8 mouse cellular contexts compared by ENCODE assay signal in genomic region chr16:38712105-38712504, GRCm38 (mm10). TPM values are rescaled to one million over a fixed set of nuclear protein-coding genes. Genes with fewer than 3 reads are reported as not detected.
A peak's percentile ranks its signal among the peaks of the same experiment; 100 is the strongest.
DNase-seq lines count a peak whose midpoint lies in the region; ATAC-seq and TF ChIP-seq lines count a peak whose summit lies in the region.

No protein-coding gene starts in this region.

- peak overlapping the region; percentile 68 for H3K4me3 ChIP-seq in cerebellum, adult 2 months (replicated peaks; ENCODE audit: insufficient read depth, low read depth, low read length)
- peak overlapping the region; percentile 58 for H3K4me3 ChIP-seq in forebrain, embryonic 11.5 days (ENCODE audit: low read depth, low read length)
- peak overlapping the region; percentile 77 for H3K4me3 ChIP-seq in limb, embryonic 15.5 days
- peak overlapping the region; percentile 59 for H3K4me3 ChIP-seq in neural tube, embryonic 15.5 days (replicated peaks)

- H3K9me3 ChIP-seq in forebrain, embryonic 11.5 days (ENCODE audit: control insufficient read depth, low read length), result no peaks in the 10 kb centered on the region
- H3K9me3 ChIP-seq in limb, embryonic 15.5 days, result no peaks in the 10 kb centered on the region
- H3K9me3 ChIP-seq in neural tube, embryonic 15.5 days (replicated peaks), result no peaks in the 10 kb centered on the region

- peak overlapping the region; percentile 90 for H3K4me2 ChIP-seq in forebrain, embryonic 11.5 days (ENCODE audit: low read depth, low read length, severe bottlenecking)
- H3K4me2 ChIP-seq in limb, embryonic 15.5 days, result peak overlapping the region; percentile 77
- peak overlapping the region; percentile 92 for H3K4me2 ChIP-seq in neural tube, embryonic 15.5 days

- no peak for ATAC-seq in forebrain, embryonic 11.5 days (replicated peaks; ENCODE audit: low FRiP score)
- no peak for ATAC-seq in limb, embryonic 15.5 days (ENCODE audit: insufficient number of reproducible peaks, low FRiP score, low TSS enrichment, low read depth)
- ATAC-seq in neural tube, embryonic 15.5 days (ENCODE audit: low FRiP score), result 0 out of 2 replicates have a peak, but pooled peaks have one; percentile 2

- 0 out of 2 replicates have a peak, but pooled peaks cover 3% of the 10 kb centered on the region for H3K4me1 ChIP-seq in cerebellum, adult 2 months (ENCODE audit: control insufficient read depth, insufficient read depth, low read length)
- H3K4me1 ChIP-seq in forebrain, embryonic 11.5 days (replicated peaks; ENCODE audit: control insufficient read depth, insufficient read depth, low read length), result peaks cover 2% of the 10 kb centered on the region; the same call in 1 of the 2 replicates
- H3K4me1 ChIP-seq in limb, embryonic 15.5 days, result peaks cover 33% of the 10 kb centered on the region
- peaks cover 22% of the 10 kb centered on the region for H3K4me1 ChIP-seq in neural tube, embryonic 15.5 days

- no peak for TF ChIP-seq POLR2A in cerebellum, adult 2 months (IDR thresholded peaks at IDR 0.05; ENCODE audit: borderline replicate concordance, insufficient read depth, low read length)

- no peak for TF ChIP-seq CTCF in cerebellum, adult 2 months (IDR thresholded peaks at IDR 0.05; ENCODE audit: borderline replicate concordance, insufficient read depth, low read depth, low read length)

- DNase-seq in cerebellum, adult 2 months, result no peak
- DNase-seq in cerebellum, adult 9-10 months, result no peak
- peak; percentile 73 for DNase-seq in CD4-positive helper T cell, adult 2 months (ENCODE audit: low read depth, low spot score)
- peak; percentile 61 for DNase-seq in forebrain, embryonic 11.5 days (ENCODE audit: low spot score)
- DNase-seq in cerebellum, postnatal 14 days, result no peak
- DNase-seq in urinary bladder, postnatal 4 days (ENCODE audit: low spot score in 2 of 2), result no peak

- no peaks in the 10 kb centered on the region for H3K36me3 ChIP-seq in forebrain, embryonic 11.5 days (ENCODE audit: control insufficient read depth, insufficient read depth, low read length)
- H3K36me3 ChIP-seq in limb, embryonic 15.5 days, result no peaks in the 10 kb centered on the region
- no peaks in the 10 kb centered on the region for H3K36me3 ChIP-seq in neural tube, embryonic 15.5 days

- H3K27me3 ChIP-seq in cerebellum, adult 2 months (ENCODE audit: control insufficient read depth, insufficient read depth, low read length), result 0 out of 2 replicates have a peak, but pooled peaks cover 1% of the 10 kb centered on the region
- H3K27me3 ChIP-seq in forebrain, embryonic 11.5 days (ENCODE audit: control insufficient read depth, insufficient read depth, low read length), result no peaks in the 10 kb centered on the region
- H3K27me3 ChIP-seq in limb, embryonic 15.5 days, result no peaks in the 10 kb centered on the region
- no peaks in the 10 kb centered on the region for H3K27me3 ChIP-seq in neural tube, embryonic 15.5 days (replicated peaks)

- H3K9ac ChIP-seq in forebrain, embryonic 11.5 days (ENCODE audit: low read length), result peak overlapping the region; percentile 78
- peak overlapping the region; percentile 81 for H3K9ac ChIP-seq in limb, embryonic 15.5 days
- peak overlapping the region; percentile 66 for H3K9ac ChIP-seq in neural tube, embryonic 15.5 days (replicated peaks)

- 9% methylated on average over 12 of the region's 12 CpGs for WGBS in cerebellum, adult 2 months
- 8% methylated on average over 12 of the region's 12 CpGs for WGBS in forebrain, embryonic 11.5 days
- 4% methylated on average over 12 of the region's 12 CpGs for WGBS in limb, embryonic 15.5 days
- WGBS in neural tube, embryonic 15.5 days, result 7% methylated on average over 12 of the region's 12 CpGs

- no peak overlapping the region for H3K27ac ChIP-seq in cerebellum, adult 2 months (ENCODE audit: insufficient read depth, low read length)
- H3K27ac ChIP-seq in forebrain, embryonic 11.5 days (ENCODE audit: low read depth, low read length), result no peak overlapping the region
- H3K27ac ChIP-seq in limb, embryonic 15.5 days, result peak overlapping the region; percentile 96
- 0 out of 2 replicates have a peak overlapping the region, but pooled peaks have one; percentile 37 for H3K27ac ChIP-seq in neural tube, embryonic 15.5 days (replicated peaks)

RNA-seq across cellular contexts. Expression of gene Arhgap31, which starts 1.0 kb away (rescaled TPM):
- polyA plus RNA-seq in cerebellum, adult 2 months (2012; rRNA removed), result 17.3 and 17.8 TPM in 2 replicates
- polyA plus RNA-seq in forebrain, embryonic 11.5 days (2014; fragmentation: Nextera tagmentation; extraction: Ambion mirVana), result 9.2 and 10.8 TPM in 2 replicates
- polyA plus RNA-seq in limb, embryonic 15.5 days (2015; fragmentation: Nextera tagmentation; extraction: Ambion mirVana), result 14.5 and 16.2 TPM in 2 replicates
- polyA plus RNA-seq in neural tube, embryonic 15.5 days (2015; fragmentation: Nextera tagmentation; extraction: Ambion mirVana), result 5.9 and 6.0 TPM in 2 replicates

RNA-seq across cellular contexts. Expression of gene B4galt4, which starts 30.0 kb away (rescaled TPM):
- 18.0 and 19.9 TPM in 2 replicates for polyA plus RNA-seq in cerebellum, adult 2 months (2012; rRNA removed)
- polyA plus RNA-seq in forebrain, embryonic 11.5 days (2014; fragmentation: Nextera tagmentation; extraction: Ambion mirVana), result 28.3 and 29.9 TPM in 2 replicates
- 26.4 and 26.5 TPM in 2 replicates for polyA plus RNA-seq in limb, embryonic 15.5 days (2015; fragmentation: Nextera tagmentation; extraction: Ambion mirVana)
- 32.4 and 36.3 TPM in 2 replicates for polyA plus RNA-seq in neural tube, embryonic 15.5 days (2015; fragmentation: Nextera tagmentation; extraction: Ambion mirVana)

Comparison
In these comparisons a context has a peak if more than half of its experiments do, and no peak if none do; other contexts are left out.
1. DNase-seq: peak in CD4-positive helper T cell, adult 2 months (single experiment) and forebrain, embryonic 11.5 days (single experiment); none in cerebellum, adult 2 months (0 of 2), cerebellum, adult 9-10 months (single experiment), cerebellum, postnatal 14 days (0 of 2) and urinary bladder, postnatal 4 days (0 of 2).
2. H3K27ac ChIP-seq: peak in limb, embryonic 15.5 days (single experiment) and neural tube, embryonic 15.5 days (single experiment); none in cerebellum, adult 2 months (single experiment) and forebrain, embryonic 11.5 days (single experiment).
3. Peak in every context shown above with its lines, with median percentiles within 50 percentile points of each other: H3K4me3 ChIP-seq, H3K4me2 ChIP-seq and H3K9ac ChIP-seq.